Mouse (Mus musculus): Measurements from ENCODE around the gene Tmcc2. TPM values are rescaled to one million over a fixed set of nuclear protein-coding genes. Genes with fewer than 3 reads are reported as not detected.

Gene Tmcc2
- polyA plus RNA-seq, 1 experiment: 5.3 TPM

- no peaks in the 10 kb centered on the region for H3K36me3 ChIP-seq (ENCODE audit: control insufficient read depth, insufficient read depth, low read length)
- no peak overlapping the region for H3K27ac ChIP-seq (ENCODE audit: control insufficient read depth, insufficient read depth, low read length)
- no peak overlapping the region for H3K4me3 ChIP-seq (ENCODE audit: control insufficient read depth, insufficient read depth, low read length)
- no peak for TF ChIP-seq CTCF (IDR thresholded peaks at IDR 0.05; ENCODE audit: borderline replicate concordance, control insufficient read depth, extremely low read depth, insufficient read depth, low read length, poor library complexity)
- TF ChIP-seq POLR2A (IDR thresholded peaks at IDR 0.05; ENCODE audit: control insufficient read depth, extremely low read depth, insufficient read depth, low read length, poor library complexity): no peak
- peaks cover 10% of the 10 kb centered on the region for H3K4me1 ChIP-seq (replicated peaks; ENCODE audit: control insufficient read depth, insufficient read depth, low read length)
- no peaks in the 10 kb centered on the region for H3K27me3 ChIP-seq (ENCODE audit: control insufficient read depth, insufficient read depth, low read length)
- WGBS: 85% methylated on average over 2 of the region's 2 CpGs
- no peak for DNase-seq
Measured at GRCm38 (mm10) chr1:132333201-132333600, 57.9 kb downstream of the Tmcc2 start.

GRCm38 (mm10) chr1:132331283-132331682, 59.8 kb downstream of the Tmcc2 start:
- no peak for TF ChIP-seq POLR2A (IDR thresholded peaks at IDR 0.05; ENCODE audit: control insufficient read depth, extremely low read depth, insufficient read depth, low read length, poor library complexity)
- TF ChIP-seq CTCF (IDR thresholded peaks at IDR 0.05; ENCODE audit: borderline replicate concordance, control insufficient read depth, extremely low read depth, insufficient read depth, low read length, poor library complexity): no peak
- peaks cover under 1% of the 10 kb centered on the region; the same call in 1 of the 2 replicates for H3K4me1 ChIP-seq (replicated peaks; ENCODE audit: control insufficient read depth, insufficient read depth, low read length)
- DNase-seq: no peak

GRCm38 (mm10) chr1:132330397-132330796, 60.7 kb downstream of the Tmcc2 start:
- DNase-seq: no peak
- Histone ChIP-seq H3K36me3 (ENCODE audit: control insufficient read depth, insufficient read depth, low read length) (no peaks in the 10 kb centered on the region), H3K4me1 (replicated peaks; ENCODE audit: control insufficient read depth, insufficient read depth, low read length) (no peaks in the 10 kb centered on the region; the same call in 1 of the 2 replicates), H3K27ac (ENCODE audit: control insufficient read depth, insufficient read depth, low read length) (no peak overlapping the region), H3K27me3 (ENCODE audit: control insufficient read depth, insufficient read depth, low read length) (no peaks in the 10 kb centered on the region), H3K4me3 (ENCODE audit: control insufficient read depth, insufficient read depth, low read length) (no peak overlapping the region)
- WGBS: 95% methylated on average over 15 of the region's 15 CpGs
- TF ChIP-seq POLR2A (IDR thresholded peaks at IDR 0.05; ENCODE audit: control insufficient read depth, extremely low read depth, insufficient read depth, low read length, poor library complexity): no peak
- TF ChIP-seq CTCF (IDR thresholded peaks at IDR 0.05; ENCODE audit: borderline replicate concordance, control insufficient read depth, extremely low read depth, insufficient read depth, low read length, poor library complexity): no peak

More at GRCm38 (mm10) chr1:132331283-132331682, 59.8 kb downstream of the Tmcc2 start:
- H3K27me3 ChIP-seq (ENCODE audit: control insufficient read depth, insufficient read depth, low read length): no peaks in the 10 kb centered on the region
- no peaks in the 10 kb centered on the region for H3K36me3 ChIP-seq (ENCODE audit: control insufficient read depth, insufficient read depth, low read length)
- H3K27ac ChIP-seq (ENCODE audit: control insufficient read depth, insufficient read depth, low read length): no peak overlapping the region
- H3K4me3 ChIP-seq (ENCODE audit: control insufficient read depth, insufficient read depth, low read length): no peak overlapping the region
- WGBS: 95% methylated on average over 17 of the region's 17 CpGs

- Histone ChIP-seq H3K4me1 (replicated peaks; ENCODE audit: control insufficient read depth, insufficient read depth, low read length) (no peaks in the 10 kb centered on the region; the same call in 1 of the 2 replicates), H3K4me3 (ENCODE audit: control insufficient read depth, insufficient read depth, low read length) (no peak overlapping the region), H3K27me3 (ENCODE audit: control insufficient read depth, insufficient read depth, low read length) (no peaks in the 10 kb centered on the region), H3K27ac (ENCODE audit: control insufficient read depth, insufficient read depth, low read length) (no peak overlapping the region), H3K36me3 (ENCODE audit: control insufficient read depth, insufficient read depth, low read length) (no peaks in the 10 kb centered on the region)
- WGBS: 97% methylated on average over 7 of the region's 7 CpGs
- TF ChIP-seq POLR2A (IDR thresholded peaks at IDR 0.05; ENCODE audit: control insufficient read depth, extremely low read depth, insufficient read depth, low read length, poor library complexity): no peak
- no peak for TF ChIP-seq CTCF (IDR thresholded peaks at IDR 0.05; ENCODE audit: borderline replicate concordance, control insufficient read depth, extremely low read depth, insufficient read depth, low read length, poor library complexity)
- no peak for DNase-seq
Measured at GRCm38 (mm10) chr1:132329656-132330055, 61.4 kb downstream of the Tmcc2 start.

GRCm38 (mm10) chr1:132328565-132328964, 62.5 kb downstream of the Tmcc2 start:
- H3K36me3 ChIP-seq (ENCODE audit: control insufficient read depth, insufficient read depth, low read length): no peaks in the 10 kb centered on the region
- DNase-seq: no peak
- H3K27ac ChIP-seq (ENCODE audit: control insufficient read depth, insufficient read depth, low read length): no peak overlapping the region

GRCm38 (mm10) chr1:132327477-132327876, 63.6 kb downstream of the Tmcc2 start:
- 92% methylated on average over 17 of the region's 17 CpGs for WGBS

More at GRCm38 (mm10) chr1:132328565-132328964, 62.5 kb downstream of the Tmcc2 start:
- Histone ChIP-seq H3K4me3 (ENCODE audit: control insufficient read depth, insufficient read depth, low read length) (no peak overlapping the region), H3K27me3 (ENCODE audit: control insufficient read depth, insufficient read depth, low read length) (no peaks in the 10 kb centered on the region), H3K4me1 (replicated peaks; ENCODE audit: control insufficient read depth, insufficient read depth, low read length) (no peaks in the 10 kb centered on the region; the same call in 1 of the 2 replicates)
- TF ChIP-seq POLR2A (IDR thresholded peaks at IDR 0.05; ENCODE audit: control insufficient read depth, extremely low read depth, insufficient read depth, low read length, poor library complexity) (no peak), CTCF (IDR thresholded peaks at IDR 0.05; ENCODE audit: borderline replicate concordance, control insufficient read depth, extremely low read depth, insufficient read depth, low read length, poor library complexity) (no peak)
- WGBS: 98% methylated on average over 3 of the region's 3 CpGs

GRCm38 (mm10) chr1:132326777-132327176, 64.3 kb downstream of the Tmcc2 start:
- Histone ChIP-seq H3K27me3 (ENCODE audit: control insufficient read depth, insufficient read depth, low read length) (no peaks in the 10 kb centered on the region), H3K27ac (ENCODE audit: control insufficient read depth, insufficient read depth, low read length) (no peak overlapping the region), H3K36me3 (ENCODE audit: control insufficient read depth, insufficient read depth, low read length) (no peaks in the 10 kb centered on the region), H3K4me1 (replicated peaks; ENCODE audit: control insufficient read depth, insufficient read depth, low read length) (no peaks in the 10 kb centered on the region; the same call in 1 of the 2 replicates), H3K4me3 (ENCODE audit: control insufficient read depth, insufficient read depth, low read length) (no peak overlapping the region)
- WGBS: 94% methylated on average over 9 of the region's 9 CpGs
- TF ChIP-seq CTCF (IDR thresholded peaks at IDR 0.05; ENCODE audit: borderline replicate concordance, control insufficient read depth, extremely low read depth, insufficient read depth, low read length, poor library complexity): no peak
- no peak for DNase-seq

More at GRCm38 (mm10) chr1:132327477-132327876, 63.6 kb downstream of the Tmcc2 start:
- no peaks in the 10 kb centered on the region; the same call in 1 of the 2 replicates for H3K4me1 ChIP-seq (replicated peaks; ENCODE audit: control insufficient read depth, insufficient read depth, low read length)
- DNase-seq: no peak
- no peak overlapping the region for H3K27ac ChIP-seq (ENCODE audit: control insufficient read depth, insufficient read depth, low read length)
- TF ChIP-seq CTCF (IDR thresholded peaks at IDR 0.05; ENCODE audit: borderline replicate concordance, control insufficient read depth, extremely low read depth, insufficient read depth, low read length, poor library complexity) (no peak), POLR2A (IDR thresholded peaks at IDR 0.05; ENCODE audit: control insufficient read depth, extremely low read depth, insufficient read depth, low read length, poor library complexity) (no peak)
- no peaks in the 10 kb centered on the region for H3K36me3 ChIP-seq (ENCODE audit: control insufficient read depth, insufficient read depth, low read length)
- no peaks in the 10 kb centered on the region for H3K27me3 ChIP-seq (ENCODE audit: control insufficient read depth, insufficient read depth, low read length)
- H3K4me3 ChIP-seq (ENCODE audit: control insufficient read depth, insufficient read depth, low read length): no peak overlapping the region

Measured in thymus, adult 2 months (tissue).